Mouse (Mus musculus): ENCODE measurements around the gene Ccn5. TPM values are rescaled to one million over a fixed set of nuclear protein-coding genes. Genes with fewer than 3 reads are reported as not detected.

Gene Ccn5
- polyA plus RNA-seq, 1 experiment from 2014 or later = 0.57 TPM

GRCm38 (mm10) chr2:163858254-163858947, 37.7 kb downstream of the Ccn5 start:
- WGBS = 15% methylated on average over 50 of the region's 50 CpGs
- H3K9ac ChIP-seq (replicated peaks; ENCODE audit: low read length) = no peak overlapping the region; the same call in 1 of the 2 replicates
- DNase-seq (peak; percentile 79), ATAC-seq (ENCODE audit: low FRiP score, low TSS enrichment) (peak; percentile 67; the same call in 1 of the 2 replicates)
- 0 out of 2 replicates have a peak overlapping the region, but pooled peaks have one; percentile 13 for H3K4me3 ChIP-seq (replicated peaks; ENCODE audit: low read depth, low read length)
- no peaks in the 10 kb centered on the region for H3K36me3 ChIP-seq (ENCODE audit: control insufficient read depth, insufficient read depth, low read length)
- H3K4me2 ChIP-seq (ENCODE audit: low read length) = peak overlapping the region; percentile 39
- no peaks in the 10 kb centered on the region for H3K4me1 ChIP-seq (ENCODE audit: control insufficient read depth, insufficient read depth, low read length)
- H3K9me3 ChIP-seq (ENCODE audit: control insufficient read depth, low read length) = no peaks in the 10 kb centered on the region
- H3K27ac ChIP-seq (replicated peaks; ENCODE audit: low read depth, low read length) = no peak overlapping the region
- H3K27me3 ChIP-seq (ENCODE audit: control insufficient read depth, insufficient read depth, low read length) = peaks cover 46% of the 10 kb centered on the region

GRCm38 (mm10) chr2:163865311-163865710, 44.6 kb downstream of the Ccn5 start:
- no peak overlapping the region for H3K4me3 ChIP-seq (replicated peaks; ENCODE audit: low read depth, low read length)
- DNase-seq (no peak), ATAC-seq (ENCODE audit: low FRiP score, low TSS enrichment) (no peak)
- no peak overlapping the region for H3K9ac ChIP-seq (replicated peaks; ENCODE audit: low read length)
- no peak overlapping the region for H3K27ac ChIP-seq (replicated peaks; ENCODE audit: low read depth, low read length)
- no peaks in the 10 kb centered on the region for H3K9me3 ChIP-seq (ENCODE audit: control insufficient read depth, low read length)
- H3K4me2 ChIP-seq (ENCODE audit: low read length) = no peak overlapping the region
- H3K27me3 ChIP-seq (ENCODE audit: control insufficient read depth, insufficient read depth, low read length) = no peaks in the 10 kb centered on the region
- H3K4me1 ChIP-seq (ENCODE audit: control insufficient read depth, insufficient read depth, low read length) = 0 out of 2 replicates have a peak, but pooled peaks cover 3% of the 10 kb centered on the region
- H3K36me3 ChIP-seq (ENCODE audit: control insufficient read depth, insufficient read depth, low read length) = 0 out of 2 replicates have a peak, but pooled peaks cover 3% of the 10 kb centered on the region
- WGBS = 95% methylated on average over 5 of the region's 5 CpGs

DNA sequence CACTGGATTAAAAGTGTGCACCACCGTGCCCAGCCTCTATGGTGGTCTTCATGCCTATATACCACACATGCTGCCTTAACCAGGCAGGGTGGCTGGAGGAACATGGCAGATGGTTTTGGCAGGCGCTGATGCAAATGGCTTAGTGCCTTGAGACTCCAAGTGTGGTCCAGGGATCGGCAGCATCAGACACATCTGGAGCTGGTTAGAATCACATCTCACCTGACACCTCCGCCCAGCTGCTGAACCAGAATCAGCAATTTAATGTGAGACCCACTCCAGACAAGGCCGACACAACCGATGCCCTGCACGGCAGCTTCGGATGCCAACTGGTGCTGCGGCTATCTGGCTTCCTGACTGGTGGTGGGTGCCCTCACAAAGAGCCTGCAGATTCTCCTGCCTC, 45.4 kb downstream of the Ccn5 start:
- 90% methylated on average over 9 of the region's 9 CpGs for WGBS
- Histone ChIP-seq H3K36me3 (ENCODE audit: control insufficient read depth, insufficient read depth, low read length) (0 out of 2 replicates have a peak, but pooled peaks cover 3% of the 10 kb centered on the region), H3K4me3 (replicated peaks; ENCODE audit: low read depth, low read length) (no peak overlapping the region), H3K9ac (replicated peaks; ENCODE audit: low read length) (no peak overlapping the region), H3K27ac (replicated peaks; ENCODE audit: low read depth, low read length) (no peak overlapping the region), H3K4me1 (ENCODE audit: control insufficient read depth, insufficient read depth, low read length) (0 out of 2 replicates have a peak, but pooled peaks cover 3% of the 10 kb centered on the region), H3K27me3 (ENCODE audit: control insufficient read depth, insufficient read depth, low read length) (no peaks in the 10 kb centered on the region), H3K4me2 (ENCODE audit: low read length) (no peak overlapping the region), H3K9me3 (ENCODE audit: control insufficient read depth, low read length) (no peaks in the 10 kb centered on the region)
- DNase-seq (no peak), ATAC-seq (ENCODE audit: low FRiP score, low TSS enrichment) (no peak)

GRCm38 (mm10) chr2:163869783-163870182, 49.1 kb downstream of the Ccn5 start:
- DNase-seq = peak; percentile 11
- no peak overlapping the region for H3K27ac ChIP-seq (replicated peaks; ENCODE audit: low read depth, low read length)
- H3K36me3 ChIP-seq (ENCODE audit: control insufficient read depth, insufficient read depth, low read length) = 0 out of 2 replicates have a peak, but pooled peaks cover 3% of the 10 kb centered on the region
- no peak overlapping the region for H3K4me2 ChIP-seq (ENCODE audit: low read length)
- H3K4me3 ChIP-seq (replicated peaks; ENCODE audit: low read depth, low read length) = no peak overlapping the region
- H3K9me3 ChIP-seq (ENCODE audit: control insufficient read depth, low read length) = no peaks in the 10 kb centered on the region
- ATAC-seq (ENCODE audit: low FRiP score, low TSS enrichment) = no peak
- no peak overlapping the region for H3K9ac ChIP-seq (replicated peaks; ENCODE audit: low read length)
- no peaks in the 10 kb centered on the region for H3K27me3 ChIP-seq (ENCODE audit: control insufficient read depth, insufficient read depth, low read length)
- WGBS = 62% methylated on average over 5 of the region's 5 CpGs
- H3K4me1 ChIP-seq (ENCODE audit: control insufficient read depth, insufficient read depth, low read length) = peaks cover 6% of the 10 kb centered on the region

- ATAC-seq (ENCODE audit: low FRiP score, low TSS enrichment) = no peak
These were observed 50.6 kb downstream of the Ccn5 start for GRCm38 (mm10) chr2:163871266-163871665.

DNA sequence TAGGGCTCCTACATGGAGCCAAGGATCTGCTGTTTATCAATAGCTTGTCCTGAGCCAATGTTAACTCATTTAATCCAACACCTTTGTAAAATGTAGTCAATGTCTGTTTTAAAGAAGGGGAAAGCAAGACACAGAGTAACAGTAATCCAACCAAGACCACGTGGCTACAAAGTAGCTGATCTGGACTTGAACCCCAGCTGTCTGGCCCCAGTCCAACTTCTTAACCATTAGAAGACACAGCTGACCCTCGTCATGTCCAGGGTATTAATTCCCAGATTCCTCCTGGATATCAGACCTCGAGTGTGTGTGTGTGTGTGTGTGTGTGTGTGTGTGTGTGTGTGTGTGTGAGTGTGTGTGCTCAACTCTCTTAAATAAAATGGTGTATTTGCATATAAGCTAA, 51.2 kb downstream of the Ccn5 start:
- no peaks in the 10 kb centered on the region for H3K27me3 ChIP-seq (ENCODE audit: control insufficient read depth, insufficient read depth, low read length)
- H3K36me3 ChIP-seq (ENCODE audit: control insufficient read depth, insufficient read depth, low read length) = no peaks in the 10 kb centered on the region
- 72% methylated on average over 3 of the region's 3 CpGs for WGBS
- H3K9me3 ChIP-seq (ENCODE audit: control insufficient read depth, low read length) = no peaks in the 10 kb centered on the region
- H3K4me1 ChIP-seq (ENCODE audit: control insufficient read depth, insufficient read depth, low read length) = peaks cover 27% of the 10 kb centered on the region
- H3K9ac ChIP-seq (replicated peaks; ENCODE audit: low read length) = no peak overlapping the region
- H3K4me3 ChIP-seq (replicated peaks; ENCODE audit: low read depth, low read length) = no peak overlapping the region
- H3K27ac ChIP-seq (replicated peaks; ENCODE audit: low read depth, low read length) = no peak overlapping the region
- H3K4me2 ChIP-seq (ENCODE audit: low read length) = no peak overlapping the region
- DNase-seq (no peak), ATAC-seq (ENCODE audit: low FRiP score, low TSS enrichment) (no peak)

More at GRCm38 (mm10) chr2:163871266-163871665, 50.6 kb downstream of the Ccn5 start:
- Histone ChIP-seq H3K9ac (replicated peaks; ENCODE audit: low read length) (no peak overlapping the region), H3K27me3 (ENCODE audit: control insufficient read depth, insufficient read depth, low read length) (no peaks in the 10 kb centered on the region), H3K36me3 (ENCODE audit: control insufficient read depth, insufficient read depth, low read length) (no peaks in the 10 kb centered on the region), H3K4me1 (ENCODE audit: control insufficient read depth, insufficient read depth, low read length) (peaks cover 21% of the 10 kb centered on the region), H3K27ac (replicated peaks; ENCODE audit: low read depth, low read length) (no peak overlapping the region), H3K4me3 (replicated peaks; ENCODE audit: low read depth, low read length) (no peak overlapping the region), H3K4me2 (ENCODE audit: low read length) (no peak overlapping the region), H3K9me3 (ENCODE audit: control insufficient read depth, low read length) (no peaks in the 10 kb centered on the region)
- WGBS = 89% methylated on average over 4 of the region's 4 CpGs
- no peak for DNase-seq

DNA sequence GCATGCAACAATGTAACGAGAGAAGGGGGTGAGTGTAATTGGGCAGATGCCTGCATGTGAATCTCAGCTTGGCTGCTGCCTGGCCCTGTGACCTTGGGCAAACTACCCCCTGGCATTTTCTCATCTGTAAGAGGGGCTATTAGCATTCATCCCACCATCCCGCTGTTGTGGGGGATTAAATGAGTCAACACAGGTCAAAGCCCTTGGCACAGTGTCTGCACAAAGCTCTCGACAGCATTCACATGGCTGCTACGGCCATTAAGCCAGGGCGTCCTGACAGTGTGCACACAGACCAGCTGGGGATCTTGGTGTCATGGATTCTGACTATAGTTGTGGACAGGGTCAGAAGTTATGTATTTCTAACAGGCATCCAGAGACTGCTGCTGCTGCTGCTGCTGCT, 54.2 kb downstream of the Ccn5 start:
- DNase-seq (peak; percentile 73), ATAC-seq (ENCODE audit: low FRiP score, low TSS enrichment) (no peak; the same call in 1 of the 2 replicates)
- no peaks in the 10 kb centered on the region for H3K9me3 ChIP-seq (ENCODE audit: control insufficient read depth, low read length)
- no peak overlapping the region for H3K4me2 ChIP-seq (ENCODE audit: low read length)
- peaks cover 25% of the 10 kb centered on the region for H3K4me1 ChIP-seq (ENCODE audit: control insufficient read depth, insufficient read depth, low read length)
- WGBS = 5% methylated on average over 5 of the region's 5 CpGs
- H3K27me3 ChIP-seq (ENCODE audit: control insufficient read depth, insufficient read depth, low read length) = no peaks in the 10 kb centered on the region
- 0 out of 2 replicates have a peak overlapping the region, but pooled peaks have one; percentile 3 for H3K9ac ChIP-seq (replicated peaks; ENCODE audit: low read length)
- no peaks in the 10 kb centered on the region for H3K36me3 ChIP-seq (ENCODE audit: control insufficient read depth, insufficient read depth, low read length)
- H3K4me3 ChIP-seq (replicated peaks; ENCODE audit: low read depth, low read length) = no peak overlapping the region
- H3K27ac ChIP-seq (replicated peaks; ENCODE audit: low read depth, low read length) = peak overlapping the region; percentile 57

DNA sequence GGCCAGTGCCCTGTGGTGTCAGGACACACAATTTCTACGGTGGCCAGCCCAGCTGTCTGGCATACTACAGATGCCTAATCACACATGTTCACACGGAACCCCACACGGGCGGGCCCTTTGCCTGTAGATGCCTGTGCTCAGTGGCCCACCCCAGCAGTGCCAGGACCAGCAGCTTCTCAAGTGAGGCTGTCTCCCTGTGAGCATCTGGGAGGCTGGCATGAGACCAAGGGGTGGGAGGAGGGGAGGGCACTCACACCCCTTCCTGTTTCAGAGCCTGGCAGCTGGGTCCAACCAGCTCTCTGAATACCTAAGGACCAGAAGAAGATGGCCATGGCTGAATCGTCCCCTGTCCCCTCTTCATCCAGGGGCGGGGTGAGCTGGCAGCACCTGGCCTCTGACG, 54.8 kb downstream of the Ccn5 start:
- WGBS = 66% methylated on average over 7 of the region's 7 CpGs
- Histone ChIP-seq H3K36me3 (ENCODE audit: control insufficient read depth, insufficient read depth, low read length) (no peaks in the 10 kb centered on the region), H3K9ac (replicated peaks; ENCODE audit: low read length) (no peak overlapping the region), H3K4me3 (replicated peaks; ENCODE audit: low read depth, low read length) (no peak overlapping the region), H3K4me1 (ENCODE audit: control insufficient read depth, insufficient read depth, low read length) (peaks cover 24% of the 10 kb centered on the region), H3K4me2 (ENCODE audit: low read length) (no peak overlapping the region), H3K27me3 (ENCODE audit: control insufficient read depth, insufficient read depth, low read length) (no peaks in the 10 kb centered on the region), H3K27ac (replicated peaks; ENCODE audit: low read depth, low read length) (peak overlapping the region; percentile 57), H3K9me3 (ENCODE audit: control insufficient read depth, low read length) (no peaks in the 10 kb centered on the region)
- peak; percentile 74 for DNase-seq
- ATAC-seq (ENCODE audit: low FRiP score, low TSS enrichment) = peak; percentile 53

Data from midbrain, embryonic 14.5 days (tissue).